Mouse (Mus musculus) liver (tissue): ENCODE results near the gene Zfp454.

Experiments used
- DNase-seq: peaks from one replicate; pipeline ENCODE4 v3.0.0-alpha.2; 2020; ENCODE audit warnings: mixed read lengths

Zfp454 gene

DNA sequence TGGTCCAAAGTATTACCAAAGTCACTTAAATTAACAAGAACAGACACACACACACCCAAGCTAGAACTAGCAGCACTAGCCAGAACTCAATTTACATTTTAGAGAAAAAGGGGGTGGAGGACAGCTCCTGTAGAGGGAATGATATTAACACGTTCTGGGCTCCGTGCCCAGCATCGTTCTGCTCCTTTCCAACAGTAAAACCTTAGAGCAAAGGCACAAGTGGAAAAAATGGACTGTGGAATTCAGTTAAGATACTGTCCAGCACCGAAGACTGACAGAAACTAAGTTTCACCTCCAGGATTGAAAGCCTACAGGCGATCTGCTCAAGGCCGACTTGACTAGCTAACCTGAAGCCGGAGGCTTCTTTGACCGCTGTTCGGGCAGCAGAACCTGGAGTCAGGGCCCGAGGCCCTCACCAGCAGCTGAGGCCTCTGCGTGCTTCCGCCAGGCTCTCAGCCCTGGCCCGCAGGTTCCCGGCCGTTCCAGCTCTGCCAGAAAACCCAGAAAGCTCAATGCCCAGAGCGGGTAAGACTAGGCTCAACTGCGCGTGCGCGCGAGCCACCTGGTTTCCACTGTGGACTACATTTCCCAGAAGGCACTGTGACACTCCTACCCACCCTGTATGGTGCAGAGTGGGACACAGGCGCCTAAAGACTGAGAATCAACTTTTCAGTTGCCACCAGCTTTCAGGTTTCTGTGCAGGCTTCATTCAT, 46.3 kb downstream of the Zfp454 start, which contains the start of gene Zfp879:
Gene Zfp879 (minus strand): TSS at position 530 of the 713 bp plus-strand sequence.
- DNase-seq, result peak; percentile 85

DNA sequence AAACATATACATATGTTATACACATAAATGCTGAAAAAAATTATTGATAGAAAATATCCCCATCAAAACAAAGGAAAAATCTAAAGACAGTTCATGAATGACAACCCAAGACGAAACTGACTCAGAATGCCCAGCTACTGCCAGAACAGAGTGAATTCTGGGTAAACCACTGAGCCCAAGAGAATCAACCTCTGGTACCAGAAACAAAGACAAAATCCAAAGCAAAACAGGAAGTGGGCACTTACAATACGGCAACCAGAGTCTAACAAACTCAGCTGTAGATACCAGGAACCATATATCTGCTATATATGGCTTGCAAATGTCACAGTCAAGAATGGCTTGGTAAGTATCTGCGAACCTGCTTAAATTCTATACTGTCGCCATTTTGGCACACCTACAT, 51.7 kb downstream of the Zfp454 start:
- DNase-seq, result no peak

DNA sequence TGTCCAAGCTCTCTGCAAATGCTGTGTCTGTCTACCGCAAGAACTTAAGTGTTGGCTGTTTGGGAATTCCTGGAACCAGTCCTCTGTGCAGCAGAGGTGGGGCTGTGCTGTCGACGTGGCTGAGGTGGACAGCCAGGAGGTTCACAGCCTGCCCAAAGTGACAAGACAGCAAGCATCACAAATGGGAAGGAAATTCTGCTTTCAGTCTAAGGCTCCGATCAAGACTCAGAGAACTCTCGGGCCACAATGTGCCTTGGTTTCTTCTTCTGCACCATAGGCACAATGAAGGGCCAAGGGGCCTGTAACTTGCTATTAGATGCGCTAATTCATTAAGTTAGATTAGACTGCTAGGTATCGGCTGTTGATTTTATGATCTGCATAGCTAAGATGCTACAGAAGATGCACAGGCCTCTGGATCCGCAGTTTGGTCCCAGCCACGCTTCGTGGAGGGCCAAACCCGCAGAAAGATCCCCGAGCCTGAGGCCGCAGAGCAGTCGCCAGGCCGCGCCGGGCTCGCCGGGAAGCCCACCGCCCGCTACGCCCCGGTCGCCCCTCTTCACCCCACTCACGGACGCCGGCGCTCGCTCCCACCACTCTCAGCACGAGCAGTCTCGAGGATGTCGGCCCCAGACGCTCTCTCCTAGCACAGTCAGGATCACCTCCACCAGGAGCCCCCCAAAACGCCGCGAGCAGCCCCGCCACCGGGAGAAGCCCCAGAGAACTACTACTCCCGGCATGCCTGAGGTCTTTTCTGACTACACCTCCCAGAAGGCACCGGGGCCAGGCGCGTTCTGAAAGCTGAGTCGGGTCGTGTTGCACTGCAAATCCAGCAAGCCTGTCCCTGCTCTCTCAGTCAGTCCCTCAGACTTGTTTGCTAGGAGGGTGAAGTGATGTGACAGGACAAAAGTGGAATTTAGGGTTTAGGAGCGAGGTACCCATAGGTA, 60.2 kb downstream of the Zfp454 start, which contains the start of gene Zfp354c:
Gene Zfp354c (minus strand): TSS at position 715 of the 944 bp plus-strand sequence.
- peak; percentile 82 for DNase-seq

GRCm38 (mm10) chr11:50826214-50826613, 61.2 kb downstream of the Zfp454 start:
- DNase-seq, result no peak
